Mouse (Mus musculus) left cerebral cortex, adult 9 months (tissue): ENCODE measurements at regions not wholly inside any gene's neighbourhood (a gene's known extent, or its start where the extent isn't known, plus 50 kb on each side); places are given as distances from the start of the nearest gene placed in this dataset.
A peak's percentile ranks its signal among the peaks of the same experiment; 100 is the strongest.

Experiments used
- DNase-seq, 2 experiments: peaks; one replicate each; pipeline ENCODE4 v3.0.0; 2022; ENCODE audit warnings: low spot score in 2 of 2

- DNase-seq: no peak
Observed at GRCm38 (mm10) chr15:50246418-50247186, 3638.1 kb upstream of the Gm7489 start.

- DNase-seq: no peak
Observed at GRCm38 (mm10) chr15:50260057-50260456, 3624.6 kb upstream of the Gm7489 start.

GRCm38 (mm10) chr15:50261245-50261872 lies 3623.3 kb upstream of the Gm7489 start:
- DNase-seq: peak; percentile 25 to 76

GRCm38 (mm10) chr15:50267542-50267941 lies 3617.2 kb upstream of the Gm7489 start:
- DNase-seq: no peak

- DNase-seq: no peak
Observed at GRCm38 (mm10) chr15:50271646-50272045, 3613.1 kb upstream of the Gm7489 start.

GRCm38 (mm10) chr15:50282576-50282975 lies 3602.1 kb upstream of the Gm7489 start:
- no peak for DNase-seq

- DNase-seq: no peak
Observed at GRCm38 (mm10) chr15:50283491-50283890, 3601.2 kb upstream of the Gm7489 start.

- no peak for DNase-seq
Observed at GRCm38 (mm10) chr15:50301831-50302230, 3582.9 kb upstream of the Gm7489 start.

GRCm38 (mm10) chr15:50304085-50304484 lies 3580.6 kb upstream of the Gm7489 start:
- DNase-seq: no peak

DNA sequence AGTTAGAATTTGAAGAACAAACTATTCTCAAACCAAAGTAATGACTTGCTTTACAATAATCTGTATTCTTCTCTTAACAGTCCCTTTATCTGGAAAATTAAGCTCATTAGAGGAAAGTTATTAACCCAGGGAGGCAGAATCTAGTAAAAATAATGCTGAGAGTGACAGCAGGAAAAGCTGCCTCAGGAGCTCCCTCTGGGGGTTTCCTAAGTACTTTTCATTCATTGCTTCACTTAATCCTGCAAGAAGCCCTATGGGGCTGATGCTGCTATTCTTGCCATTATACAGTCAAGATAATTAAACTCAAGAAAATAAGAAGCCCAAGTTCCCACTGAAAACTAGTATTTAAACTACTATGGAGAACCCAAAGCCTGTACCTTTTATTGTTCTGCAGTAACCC lies 3563.9 kb upstream of the Gm7489 start:
- DNase-seq: no peak

GRCm38 (mm10) chr15:50345536-50345935 lies 3539.2 kb upstream of the Gm7489 start:
- no peak for DNase-seq

- no peak for DNase-seq
Observed at GRCm38 (mm10) chr15:50346953-50347352, 3537.8 kb upstream of the Gm7489 start.

- DNase-seq: no peak
Observed at GRCm38 (mm10) chr15:50360033-50360988, 3524.4 kb upstream of the Gm7489 start.

DNA sequence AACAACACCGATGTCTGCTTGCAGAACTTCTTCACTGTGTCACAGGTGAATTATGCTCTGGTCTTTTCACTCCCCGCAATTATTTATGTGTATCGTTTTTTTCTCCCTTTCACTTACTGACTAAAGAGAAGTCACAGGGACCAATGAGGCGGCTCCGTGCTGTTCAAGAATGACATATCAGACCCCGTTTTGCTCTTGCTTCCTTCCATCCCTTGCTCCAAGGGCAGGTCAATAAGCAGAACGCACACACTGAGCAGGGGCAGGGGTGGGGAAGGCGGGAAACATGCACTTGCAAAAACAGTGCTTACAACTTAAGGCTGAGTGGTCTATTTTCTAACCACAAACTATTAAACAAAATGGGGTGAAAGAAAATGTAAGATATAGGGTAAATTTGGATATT lies 3523.4 kb upstream of the Gm7489 start:
- DNase-seq: no peak

DNA sequence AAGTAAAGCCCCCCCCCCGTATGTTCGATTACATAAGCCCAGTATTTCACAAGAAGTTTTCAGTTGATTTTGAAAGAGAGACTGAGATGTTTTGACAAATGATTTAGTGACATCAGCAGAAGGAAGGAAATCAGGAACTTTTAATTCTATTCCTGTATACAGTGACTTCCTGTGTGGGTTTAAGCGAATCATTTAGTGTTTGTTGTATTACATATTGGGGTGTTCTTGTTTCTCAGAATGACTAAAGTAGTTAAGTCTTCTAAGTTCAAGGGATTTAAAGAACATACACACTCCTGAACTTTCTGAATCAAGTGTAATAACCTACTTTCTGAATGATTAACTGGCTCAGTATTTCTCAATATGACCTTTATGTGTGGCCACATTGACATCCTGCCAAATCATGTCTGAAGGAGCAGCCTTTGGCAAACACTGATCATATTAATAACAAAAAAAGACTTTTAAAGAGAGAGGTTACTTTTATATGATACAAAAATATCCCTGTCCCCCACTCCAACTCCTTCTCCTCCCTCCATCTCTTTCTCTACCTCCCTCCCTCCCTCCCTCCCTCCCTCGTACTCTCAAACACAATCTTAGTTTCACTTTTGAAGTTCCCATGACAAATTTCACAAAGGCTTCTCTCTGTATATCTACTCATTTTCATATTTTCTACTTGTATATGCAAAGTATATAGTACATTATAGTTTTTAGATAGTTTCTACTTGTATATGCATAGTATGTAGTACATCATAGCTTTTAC lies 3522.8 kb upstream of the Gm7489 start:
- DNase-seq: no peak

DNA sequence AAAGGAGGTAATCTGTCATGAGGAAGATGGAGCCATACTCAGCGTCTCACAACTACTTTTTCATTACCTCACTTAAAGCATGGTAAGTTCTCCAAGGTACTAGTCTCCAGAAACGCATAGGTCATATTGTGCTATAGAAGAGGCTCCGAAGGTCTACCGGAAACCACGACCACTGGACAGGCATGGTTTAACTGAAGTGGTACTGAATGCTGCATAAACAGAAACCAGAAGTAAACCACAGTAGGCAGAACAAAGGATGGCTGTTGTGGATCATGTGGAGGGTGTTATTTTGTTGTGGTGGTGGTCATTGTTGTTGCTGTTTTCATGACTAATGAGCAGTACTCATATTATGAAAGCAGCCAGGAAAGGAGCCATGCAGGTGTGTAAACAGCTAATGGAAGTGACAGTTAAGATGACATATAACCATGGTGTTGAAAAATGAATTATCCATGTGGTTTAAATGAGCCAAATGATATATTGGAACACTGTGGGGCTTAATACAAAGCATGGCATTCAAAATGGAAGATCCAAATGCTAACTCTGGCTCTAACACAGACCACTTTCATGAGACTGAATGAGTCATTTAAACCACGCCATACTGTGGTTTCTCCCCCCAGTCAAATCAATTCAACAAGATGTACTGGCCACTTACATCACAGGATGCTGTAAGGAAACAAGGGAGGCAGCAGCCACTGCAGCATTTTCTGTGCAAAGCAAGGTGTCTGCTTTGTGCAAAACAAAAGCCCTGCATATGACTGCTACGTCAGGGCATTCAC lies 3484.5 kb upstream of the Gm7489 start:
- DNase-seq: no peak

GRCm38 (mm10) chr15:50401386-50401785 lies 3483.3 kb upstream of the Gm7489 start:
- DNase-seq: no peak

DNA sequence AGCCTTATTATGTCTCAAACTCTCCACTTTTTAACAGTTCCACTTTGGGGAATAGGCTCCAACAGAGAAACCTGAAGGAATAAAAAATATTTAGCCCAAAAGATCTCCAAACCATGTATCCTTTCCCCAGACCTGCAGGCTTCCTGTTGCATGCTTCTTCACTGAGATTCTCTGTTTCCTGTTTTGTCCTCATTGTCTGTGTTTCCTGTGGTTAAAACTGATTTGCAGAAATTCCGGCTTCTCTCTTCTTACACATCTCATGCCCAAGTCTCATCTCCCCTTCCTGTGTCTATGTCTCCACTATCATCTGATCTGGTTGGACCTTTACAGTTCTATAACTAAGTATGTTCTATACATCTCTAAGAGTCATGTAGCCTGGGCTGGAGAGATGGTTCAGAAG lies 3482.2 kb upstream of the Gm7489 start:
- no peak for DNase-seq

GRCm38 (mm10) chr15:50403883-50404282 lies 3480.8 kb upstream of the Gm7489 start:
- DNase-seq: no peak

DNA sequence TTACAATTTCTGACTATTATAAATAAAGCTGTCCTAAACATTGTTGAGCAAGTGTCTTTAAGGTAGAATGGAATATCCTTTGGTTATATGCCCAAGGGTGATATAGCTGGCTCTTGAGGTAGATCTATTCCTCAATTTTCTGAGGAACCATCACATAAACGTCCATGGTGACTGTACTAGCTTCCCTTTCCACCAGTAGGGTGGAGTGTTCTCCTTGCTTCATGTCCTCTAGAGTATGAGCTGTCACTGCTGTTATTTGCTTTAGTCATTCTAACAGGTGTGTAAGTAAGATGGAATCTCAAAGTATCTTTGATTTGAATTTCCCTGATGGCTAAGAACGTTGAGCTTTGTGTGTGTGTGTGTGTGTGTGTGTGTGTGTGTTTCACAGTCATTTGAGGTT lies 3475.7 kb upstream of the Gm7489 start:
- DNase-seq: no peak

GRCm38 (mm10) chr15:50417641-50418040 lies 3467.1 kb upstream of the Gm7489 start:
- no peak for DNase-seq
